Mouse (Mus musculus) neutrophil, adult 5-6 weeks (primary cell): ENCODE data around the gene Has3. TPM values are rescaled to one million over a fixed set of nuclear protein-coding genes. Genes with fewer than 3 reads are reported as not detected.
A peak's percentile ranks its signal among the peaks of the same experiment; 100 is the strongest.
"Not testable (repeated sequence)": the region's sequence is repeated elsewhere in the genome, so short reads cannot be mapped to it uniquely, and the experiment has no call there.

ENCODE experiments used
- ATAC-seq: fragments of 151-379, 151-347 bp; 2 replicates; pipeline ENCODE4 v1.8.0; 2017; ENCODE audit warnings: mild to moderate bottlenecking, moderate TSS enrichment; ENCODE audit not compliant: insufficient number of reproducible peaks, poor library complexity, low FRiP score, severe bottlenecking; ENCODE audit errors: extremely low read depth
- total RNA-seq: library from RNA; stranded (forward); fragments of 200-1000 nt; gene quantifications from 2 replicates; pipeline ENCODE4 v1.2.3, GENCODE M21; 2017

Gene Has3
- total RNA-seq, 1 experiment from 2014 or later, result 0.23 TPM

DNA sequence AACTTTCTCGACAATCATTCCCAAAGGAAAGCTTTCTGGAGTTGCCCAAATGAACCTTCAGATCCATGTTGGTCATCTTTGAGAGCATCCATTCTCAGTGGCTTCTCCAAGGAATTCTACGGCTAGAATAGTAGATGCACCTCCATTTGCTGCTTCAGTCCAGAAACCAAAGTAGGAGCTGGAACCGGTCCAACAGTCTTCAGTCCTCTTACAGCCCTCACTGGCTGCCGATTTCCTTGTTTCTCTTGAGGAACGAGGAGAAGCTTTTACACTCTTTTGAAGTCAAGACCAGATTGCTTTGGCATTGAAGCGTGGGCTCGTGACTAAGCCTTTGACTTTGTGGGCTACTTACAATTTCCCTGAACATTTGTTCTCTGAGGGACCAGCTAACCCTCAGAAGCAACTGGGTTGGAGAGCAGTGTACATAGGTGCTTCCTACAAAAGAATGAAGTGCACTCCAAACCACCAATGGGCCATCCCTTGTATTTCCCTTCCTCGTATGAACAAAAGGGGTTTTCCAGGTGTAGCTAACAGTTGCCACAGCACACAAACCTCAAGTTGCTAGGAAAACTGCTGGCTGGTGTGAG, 10.2 kb downstream of the Has3 start:
- ATAC-seq, result no peak

DNA sequence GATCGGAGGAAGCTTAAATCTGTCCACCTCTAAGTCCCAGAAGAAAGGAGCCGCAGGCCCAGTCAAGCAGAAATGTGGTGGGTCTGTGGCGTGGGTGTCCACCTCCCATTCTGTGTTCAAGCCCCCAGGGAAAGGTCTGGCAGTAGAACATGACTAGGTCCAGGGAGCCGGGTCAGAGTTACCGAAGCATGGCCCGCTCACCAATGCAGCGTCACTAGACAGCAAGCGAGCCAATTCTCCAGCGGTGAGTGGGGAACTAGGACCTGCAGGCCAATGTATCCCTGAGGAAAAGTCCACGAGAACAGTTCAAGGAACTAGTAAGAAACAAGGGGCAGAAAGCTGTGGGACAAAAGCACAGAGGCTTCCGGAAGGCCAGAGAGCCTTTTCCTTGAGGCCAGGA, 14.1 kb downstream of the Has3 start:
- not testable (repeated sequence) for ATAC-seq

DNA sequence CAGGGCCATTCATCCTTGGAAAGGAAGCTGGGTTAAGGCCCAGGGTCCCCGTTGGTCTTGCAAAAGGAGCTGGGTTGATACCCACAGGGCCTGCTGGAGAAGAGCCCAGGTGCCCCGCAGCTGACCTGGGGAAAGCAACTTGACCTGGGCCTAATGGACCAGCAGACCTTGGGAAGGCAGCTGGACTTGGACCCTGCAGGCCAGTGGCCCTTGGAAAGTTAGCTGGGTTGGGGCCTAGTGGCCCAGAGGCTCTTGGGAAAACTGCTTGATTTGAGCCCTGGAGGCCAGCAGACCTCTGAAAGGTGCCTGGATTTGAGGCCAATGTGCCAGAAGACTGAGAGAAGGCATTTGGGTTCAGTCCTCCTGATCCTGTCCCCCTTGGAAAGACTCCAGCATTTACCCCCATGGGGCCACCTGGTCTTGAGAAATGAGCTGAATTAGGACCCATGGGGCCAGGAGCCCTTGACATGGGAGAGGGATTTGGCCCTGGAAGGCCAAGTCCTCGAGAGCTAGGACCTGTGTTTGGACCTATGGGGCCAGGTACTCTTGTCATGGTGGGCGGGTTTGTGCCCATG, 14.9 kb downstream of the Has3 start:
- ATAC-seq, result not testable (repeated sequence)

DNA sequence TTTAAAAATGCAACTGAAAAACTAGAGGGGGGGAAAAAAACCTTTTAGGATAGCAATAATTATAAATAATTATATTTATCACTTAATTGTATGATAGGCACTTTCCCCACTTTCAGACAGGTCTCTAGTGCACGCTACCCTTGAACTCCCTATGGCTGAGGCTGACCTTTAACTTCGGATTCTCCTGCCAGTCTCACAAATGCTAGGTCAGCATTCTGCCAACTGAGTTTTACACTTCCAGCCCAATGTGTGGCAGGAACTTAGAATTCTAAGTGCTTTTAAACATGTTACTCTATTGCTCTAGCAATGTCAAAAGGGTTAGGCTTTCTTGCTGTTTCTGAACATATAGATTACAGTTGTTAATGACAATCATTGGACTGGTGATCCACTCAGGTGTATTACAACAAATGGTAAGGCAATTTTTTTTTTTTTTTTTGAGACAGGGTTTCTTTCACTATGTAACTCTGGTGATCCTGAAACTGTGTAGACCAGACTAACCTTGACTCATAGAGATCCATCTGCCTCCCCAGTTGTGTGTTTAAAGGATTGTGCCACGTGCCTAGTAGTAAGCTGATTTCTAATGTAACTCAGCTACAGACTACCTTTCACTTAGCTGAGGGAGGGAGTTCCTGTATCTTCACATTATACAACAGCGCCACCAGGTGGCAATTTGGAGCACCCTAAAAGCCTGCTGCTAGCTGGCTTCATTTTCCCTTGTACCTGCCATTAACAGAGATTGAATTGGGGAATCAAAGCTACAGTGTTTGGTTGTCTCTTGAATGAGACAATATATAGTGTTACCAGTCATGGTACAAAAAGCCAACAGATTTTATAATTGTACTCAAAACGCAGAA, 17.5 kb downstream of the Has3 start:
- peak; percentile 80 for ATAC-seq

DNA sequence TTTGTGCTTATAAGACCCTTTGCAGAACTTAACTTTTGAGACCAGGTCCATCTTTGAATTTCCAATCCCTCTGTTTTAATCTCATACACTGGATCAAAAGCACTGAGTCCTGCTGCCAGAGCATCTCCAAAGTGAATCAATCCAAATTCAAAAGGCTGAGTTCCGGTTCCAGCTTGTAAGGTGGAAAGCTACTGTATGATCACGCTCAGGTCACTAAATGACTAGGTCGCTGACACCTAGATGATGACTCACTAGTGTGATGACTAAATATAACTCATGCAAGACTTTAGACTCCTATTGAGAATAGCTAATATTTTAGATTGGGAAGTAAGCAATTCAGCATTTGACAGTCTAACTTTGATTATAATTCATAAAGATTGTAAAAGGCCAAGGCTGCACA, 18.8 kb downstream of the Has3 start:
- ATAC-seq, result no peak

DNA sequence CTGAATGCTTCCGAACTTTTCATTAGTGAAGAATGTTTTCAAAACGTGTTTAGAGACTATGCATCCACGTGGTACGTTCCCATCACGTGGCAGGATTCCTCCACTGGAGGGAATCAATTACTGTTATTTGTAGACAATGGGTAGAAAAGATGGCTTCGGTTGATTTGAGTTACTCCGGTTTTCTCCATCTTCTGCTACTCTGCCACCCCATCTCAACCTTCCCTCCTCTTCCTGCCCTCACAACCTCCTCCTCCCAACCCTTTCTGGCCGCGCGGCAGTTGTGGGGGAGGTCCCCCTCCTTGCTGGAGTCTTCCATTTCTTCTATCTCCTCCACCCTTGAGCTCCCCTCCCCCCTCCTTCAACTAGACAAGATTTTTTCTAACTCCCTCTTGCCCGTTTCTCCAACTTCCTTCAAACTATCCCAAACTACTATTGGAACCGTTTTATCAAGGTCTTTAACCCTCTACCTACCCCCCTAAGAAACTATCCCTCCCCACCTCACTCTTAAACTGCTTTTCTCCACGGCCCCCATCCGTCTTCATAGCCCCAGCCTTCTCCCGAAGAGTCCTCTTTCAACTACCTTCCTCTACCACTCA, 22.3 kb downstream of the Has3 start:
- no peak for ATAC-seq

DNA sequence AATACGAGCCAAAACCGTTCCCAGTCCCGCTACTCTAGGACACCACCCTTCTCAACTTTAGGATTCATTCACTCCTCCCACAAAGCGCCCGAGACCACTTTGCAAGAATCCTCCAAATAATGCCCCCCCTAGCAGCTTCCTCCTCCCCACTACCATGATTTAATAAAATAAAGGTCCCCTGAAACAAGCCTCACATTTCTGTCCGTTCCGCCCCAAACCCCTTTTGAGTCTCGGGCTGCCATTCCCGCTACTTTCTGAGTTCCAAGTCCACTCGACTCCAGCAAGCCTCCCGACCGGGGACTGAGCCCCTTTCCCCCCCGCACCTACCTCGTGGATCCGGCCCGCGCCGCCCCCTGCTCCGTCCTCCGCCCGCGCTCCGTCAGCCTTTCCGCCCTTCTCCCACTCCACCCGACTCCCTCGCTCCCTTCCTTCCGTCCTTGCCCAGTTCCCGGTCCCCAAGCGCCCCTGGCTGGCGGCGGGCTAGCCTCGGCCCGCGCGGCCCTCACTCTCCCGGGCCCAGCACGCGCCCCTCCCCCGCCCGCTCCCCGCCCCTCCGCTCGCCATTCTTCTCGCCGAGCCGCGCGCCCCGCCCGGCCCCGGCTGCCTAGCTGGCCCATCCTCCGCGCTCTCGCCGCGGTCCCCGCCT, 22.9 kb downstream of the Has3 start:
- no peak; the same call in 1 of the 2 replicates for ATAC-seq

DNA sequence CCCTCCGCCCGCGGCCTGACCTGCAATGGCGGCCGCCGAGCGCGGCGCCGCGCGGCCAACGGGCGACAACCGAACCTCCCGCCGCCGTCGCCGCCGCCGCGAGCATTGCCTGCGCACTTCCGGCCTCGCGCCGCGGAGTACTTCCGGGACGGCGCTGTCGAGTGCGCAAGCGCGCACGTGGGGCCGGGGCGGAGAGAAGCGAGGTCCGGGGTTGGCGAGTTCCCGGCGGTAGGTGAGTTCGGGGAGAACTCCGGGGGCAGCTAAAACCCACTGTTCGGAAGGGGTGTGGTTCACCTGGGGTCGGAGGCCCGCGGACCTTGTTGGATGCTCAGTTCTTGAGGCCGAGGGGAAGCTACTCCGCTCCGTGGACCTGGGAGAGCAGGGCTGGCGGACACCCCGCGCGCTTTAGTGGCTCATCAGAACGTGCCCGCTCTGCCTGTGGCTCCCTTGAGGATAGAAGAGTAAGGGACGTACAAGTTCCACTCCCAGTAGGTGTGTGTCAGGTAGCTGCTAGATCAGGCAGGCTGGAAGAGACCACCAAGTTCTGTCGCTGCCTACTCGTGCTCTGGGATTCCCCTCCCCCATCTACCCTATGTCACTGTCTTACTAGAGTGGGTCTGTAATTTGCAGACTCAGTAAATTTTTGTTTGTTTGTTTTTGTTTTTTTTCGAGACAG, 23.6 kb downstream of the Has3 start, which contains the start of gene Utp4:
Gene Utp4, plus strand, starts transcription at position 156 of the 676 bp plus-strand sequence.
- ATAC-seq, result peak; percentile 85

DNA sequence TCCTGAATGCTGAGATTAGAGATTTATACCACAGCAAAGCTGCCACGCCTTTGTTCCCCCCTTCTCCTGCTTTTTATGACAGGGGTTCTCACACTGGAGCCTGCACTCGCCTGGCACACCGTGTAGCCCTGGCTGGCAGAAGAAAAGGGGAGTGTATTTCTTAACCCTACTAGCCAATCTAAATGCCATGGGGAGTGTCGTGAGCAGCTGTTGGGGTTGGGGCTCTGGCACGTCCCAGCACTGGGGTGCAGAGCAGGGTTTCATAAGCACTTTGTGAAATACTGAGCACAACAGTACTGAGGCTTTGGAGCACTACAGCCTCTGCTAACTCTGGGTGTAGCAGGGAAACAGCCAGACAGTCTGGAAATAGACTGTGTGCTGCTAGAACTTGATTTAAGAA, 29.4 kb downstream of the Has3 start:
- ATAC-seq, result no peak

DNA sequence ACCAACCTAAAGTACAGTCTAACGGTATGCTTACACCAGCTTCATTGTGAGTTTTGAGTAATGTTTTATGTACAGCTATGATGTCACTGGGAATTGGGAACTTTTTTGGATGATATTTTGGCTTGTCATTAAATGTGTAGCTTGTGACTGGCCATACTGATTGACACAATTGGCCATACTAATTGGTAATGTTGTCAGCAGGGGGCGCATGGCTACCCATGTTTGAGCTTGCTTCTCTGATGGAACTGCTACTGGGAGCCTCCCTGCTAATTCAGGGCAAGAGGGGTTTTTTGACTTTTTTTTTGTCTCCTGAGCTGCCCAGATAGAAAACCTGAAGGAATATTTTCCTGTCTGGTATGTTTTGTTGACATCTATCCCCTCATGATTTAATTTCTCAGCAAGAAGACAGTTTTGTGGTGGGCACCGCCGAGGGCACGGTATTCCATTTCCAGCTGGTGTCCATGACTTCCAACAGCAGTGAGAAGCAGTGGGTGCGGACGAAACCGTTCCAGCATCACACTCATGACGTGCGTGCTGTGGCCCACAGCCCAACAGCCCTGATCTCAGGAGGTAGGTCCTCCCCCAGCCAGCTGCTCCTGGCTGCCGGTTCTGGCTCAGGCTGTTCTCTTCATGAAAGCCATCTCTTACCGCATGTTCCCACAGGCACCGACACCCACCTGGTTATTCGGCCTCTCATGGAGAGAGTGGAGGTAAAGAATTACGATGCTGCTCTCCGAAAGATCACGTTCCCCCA, 35.9 kb downstream of the Has3 start:
- 0 out of 2 replicates have a peak, but pooled peaks have one; percentile 44 for ATAC-seq

DNA sequence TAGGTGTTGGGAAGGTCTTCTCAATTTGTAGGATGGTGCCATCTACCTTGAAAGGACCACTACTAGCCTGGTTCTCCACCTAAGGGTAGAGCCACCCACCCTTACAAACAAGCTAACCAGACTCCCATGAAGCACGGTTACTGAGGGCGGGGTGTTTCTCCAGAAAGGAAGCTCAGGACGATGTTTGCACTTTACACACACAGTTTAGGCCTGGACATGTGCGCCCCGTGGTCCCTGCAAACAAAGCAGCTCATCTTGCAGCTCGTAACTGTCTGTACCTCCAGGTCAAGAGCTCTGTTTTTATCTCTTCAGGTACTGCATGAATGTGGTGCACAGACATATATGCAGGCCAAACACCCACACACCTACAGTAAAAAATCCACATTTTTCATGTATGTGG, 36.6 kb downstream of the Has3 start:
- ATAC-seq, result no peak

DNA sequence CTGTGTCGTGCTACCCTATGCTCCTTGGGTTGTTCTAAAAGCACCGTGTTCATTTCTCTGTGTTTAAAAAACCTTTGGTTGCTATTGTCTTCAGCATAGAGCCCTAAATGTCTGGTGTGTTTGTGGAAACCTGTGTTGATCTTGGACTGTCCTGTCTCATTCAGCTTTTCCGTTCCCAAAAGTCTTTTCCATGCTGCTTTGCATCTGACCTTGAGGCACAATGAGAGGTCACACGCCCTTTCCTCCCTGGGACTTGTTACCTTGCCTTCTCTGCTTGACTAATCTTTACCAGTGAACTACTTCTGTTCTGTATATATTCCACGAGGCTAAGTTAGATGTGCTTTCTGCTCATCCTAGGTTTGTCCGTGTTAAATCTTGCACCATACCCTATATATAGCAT, 37.4 kb downstream of the Has3 start:
- ATAC-seq, result no peak

DNA sequence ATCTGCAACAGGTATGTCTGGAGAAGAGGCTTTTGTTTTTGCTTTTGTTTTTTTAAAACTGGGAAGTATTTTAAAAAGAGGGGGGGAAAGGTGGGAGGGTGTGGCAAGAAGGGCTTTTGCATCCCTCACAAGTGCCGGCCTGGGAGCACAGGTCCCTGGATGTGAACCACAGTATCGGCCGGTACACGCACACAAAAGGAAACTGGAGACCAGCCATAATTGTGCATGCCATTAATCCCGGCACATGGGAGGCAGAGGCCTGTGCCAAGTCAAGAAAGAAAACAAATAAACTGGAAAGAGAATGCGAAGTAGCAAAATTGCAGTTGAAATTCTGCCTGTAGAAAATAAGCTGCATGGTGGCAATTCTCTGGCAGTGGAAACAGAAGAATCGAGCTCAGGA, 38.2 kb downstream of the Has3 start:
- ATAC-seq, result no peak

DNA sequence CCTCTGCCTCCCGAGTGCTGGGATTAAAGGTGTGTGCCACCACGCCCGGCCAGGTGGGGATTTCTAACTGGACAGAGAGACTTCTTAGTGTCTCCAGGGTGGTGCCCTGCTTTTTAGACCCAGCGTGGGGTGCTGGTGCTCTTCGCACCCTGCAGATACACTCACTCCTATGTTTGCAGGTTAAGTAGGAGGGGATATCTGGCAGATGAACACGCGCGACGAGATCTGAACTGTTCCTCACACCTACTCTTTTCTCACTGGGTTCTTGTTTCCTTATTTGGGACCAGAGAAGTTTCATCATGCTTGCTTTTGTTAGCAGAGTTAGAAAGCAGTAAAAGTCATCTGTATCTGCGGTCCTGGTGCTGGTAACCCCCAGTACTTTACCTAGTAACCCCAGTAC, 43.6 kb downstream of the Has3 start:
- no peak for ATAC-seq

DNA sequence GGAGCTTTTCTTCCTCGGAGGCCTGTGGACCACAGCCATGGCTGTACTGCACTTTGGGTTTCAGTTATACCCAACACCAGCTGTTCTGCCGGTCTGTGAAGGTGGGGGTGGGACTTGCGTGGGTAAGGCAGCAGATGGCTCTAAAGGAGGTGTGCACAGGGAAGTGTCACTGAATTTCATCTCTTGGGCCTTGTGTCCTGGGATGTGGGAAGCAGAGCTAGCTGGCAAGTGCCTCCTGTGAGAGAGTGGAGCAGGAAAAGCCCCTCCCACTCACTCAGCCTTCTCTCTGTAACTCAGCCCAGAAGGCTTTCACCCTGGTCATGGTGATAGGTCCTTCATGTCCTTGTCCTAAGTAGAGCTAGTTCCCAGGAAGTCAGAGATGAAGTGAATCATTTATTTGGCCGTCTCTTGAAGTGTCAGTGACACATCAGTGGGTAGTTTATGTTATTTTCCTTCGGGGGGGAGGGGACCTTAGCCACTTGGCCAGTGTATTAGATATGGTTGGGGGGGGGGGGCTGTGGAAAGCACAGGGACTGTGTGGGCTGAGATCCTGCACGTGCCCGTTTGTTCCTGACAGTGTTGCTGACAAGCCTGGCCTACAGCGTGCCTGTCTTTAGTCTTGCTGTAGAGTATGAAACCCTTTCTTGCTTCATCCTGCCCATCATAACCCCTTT, 49.8 kb downstream of the Has3 start:
- ATAC-seq, result no peak

DNA sequence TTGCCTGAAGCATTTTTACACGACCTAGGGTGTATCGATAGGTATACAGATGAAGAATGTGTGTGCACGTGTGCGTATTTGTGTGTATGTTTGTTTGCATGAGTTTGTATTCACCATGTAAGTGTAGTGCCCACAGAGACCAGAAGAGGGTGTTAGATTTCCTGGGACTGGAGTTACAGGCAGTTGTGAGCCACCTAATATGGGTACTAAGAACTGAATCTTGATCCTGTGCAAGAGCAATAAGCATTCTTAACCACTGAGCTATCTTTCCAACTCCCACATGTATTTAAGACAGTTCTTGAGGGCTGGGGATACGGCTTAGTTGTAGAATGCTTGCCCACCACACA, 50.3 kb downstream of the Has3 start:
- ATAC-seq, result no peak

DNA sequence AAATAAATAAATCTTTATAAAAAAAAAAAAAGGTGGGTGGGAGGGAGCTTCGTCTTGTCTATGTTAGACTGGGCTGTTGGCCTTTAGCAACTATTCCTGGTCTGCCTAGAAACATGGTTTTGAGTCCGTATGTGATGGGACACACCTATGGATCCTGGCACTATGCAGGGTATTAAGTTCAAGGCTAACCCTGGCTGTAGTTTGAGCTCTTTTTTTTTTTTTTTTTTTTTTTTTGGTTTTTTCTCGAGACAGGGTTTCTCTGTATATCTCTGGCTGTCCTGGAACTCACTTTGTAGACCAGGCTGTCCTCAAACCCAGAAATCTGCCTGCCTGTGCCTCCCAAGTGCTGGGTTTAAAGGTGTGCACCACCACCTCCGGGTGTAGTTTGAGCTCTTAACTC, 54.0 kb downstream of the Has3 start:
- ATAC-seq, result no peak

DNA sequence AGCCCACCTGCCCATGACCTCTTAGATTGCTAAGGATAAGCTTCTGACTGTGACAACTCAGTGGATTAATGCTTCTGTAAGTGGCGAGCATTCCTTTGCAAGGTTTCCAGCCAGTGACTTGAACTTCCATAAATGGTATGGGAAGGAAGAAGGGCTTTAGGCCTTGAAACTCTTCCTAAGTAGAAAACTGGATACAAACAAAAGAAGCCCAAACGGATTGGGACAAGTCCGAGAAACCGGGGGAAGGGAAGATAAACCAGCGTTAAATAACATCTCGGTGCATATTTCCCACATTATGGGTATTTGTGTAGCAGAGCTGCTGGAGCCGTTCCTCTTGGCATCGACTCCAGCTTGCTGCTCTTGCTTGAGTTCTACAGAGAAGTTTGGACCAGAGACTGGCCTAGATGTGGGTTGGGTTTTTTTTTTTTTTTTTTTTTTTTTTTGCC, 54.9 kb downstream of the Has3 start:
- ATAC-seq, result no peak
